Mouse (Mus musculus): Measurements from ENCODE around the gene March2. TPM values are rescaled to one million over a fixed set of nuclear protein-coding genes. Genes with fewer than 3 reads are reported as not detected.

March2 gene
- polyA plus RNA-seq, 1 experiment from 2014 or later = 32.5 TPM

DNA sequence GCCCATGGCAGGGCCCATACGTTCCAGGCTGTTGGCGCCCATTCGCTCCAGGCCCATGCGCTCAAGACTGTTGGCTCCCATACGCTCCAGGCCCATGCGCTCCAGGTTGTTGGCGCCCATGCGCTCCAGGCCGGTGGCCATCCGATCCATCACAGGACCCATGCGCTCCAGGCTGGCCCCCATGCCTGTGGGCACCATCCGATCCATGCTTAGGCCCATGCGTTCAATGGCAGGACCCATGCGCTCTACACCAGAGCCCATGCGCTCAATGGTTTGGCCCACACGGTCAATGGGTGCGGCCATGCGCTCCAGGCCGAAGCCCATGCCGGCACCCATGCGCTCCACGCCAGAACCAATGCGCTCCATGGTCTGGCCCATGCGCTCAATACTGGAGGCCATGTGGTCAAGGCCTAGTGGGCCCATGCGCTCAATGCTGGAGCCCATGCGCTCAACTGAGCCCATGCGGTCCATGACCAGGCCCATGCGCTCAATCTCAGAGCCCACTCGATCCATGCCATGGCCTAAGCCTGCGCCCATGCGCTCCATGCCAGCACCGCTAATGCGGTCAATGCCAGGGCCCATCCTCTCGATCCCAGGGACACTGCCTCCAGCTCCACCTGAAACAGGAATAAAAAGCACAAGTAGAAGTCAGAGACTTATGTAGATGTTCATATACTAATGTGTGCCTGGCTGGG is 68.5 kb downstream of the March2 start:
- H3K4me1 ChIP-seq = no peaks in the 10 kb centered on the region
- DNase-seq (ENCODE audit: low spot score) = no peak
- no peaks in the 10 kb centered on the region for H3K27me3 ChIP-seq (ENCODE audit: low read depth, poor library complexity, severe bottlenecking)
- H3K36me3 ChIP-seq = peaks cover 100% of the 10 kb centered on the region
- WGBS = 97% methylated on average over 34 of the region's 34 CpGs
- H3K4me3 ChIP-seq = no peak overlapping the region
- H3K27ac ChIP-seq = no peak overlapping the region
- H3K9me3 ChIP-seq (replicated peaks) = no peaks in the 10 kb centered on the region

DNA sequence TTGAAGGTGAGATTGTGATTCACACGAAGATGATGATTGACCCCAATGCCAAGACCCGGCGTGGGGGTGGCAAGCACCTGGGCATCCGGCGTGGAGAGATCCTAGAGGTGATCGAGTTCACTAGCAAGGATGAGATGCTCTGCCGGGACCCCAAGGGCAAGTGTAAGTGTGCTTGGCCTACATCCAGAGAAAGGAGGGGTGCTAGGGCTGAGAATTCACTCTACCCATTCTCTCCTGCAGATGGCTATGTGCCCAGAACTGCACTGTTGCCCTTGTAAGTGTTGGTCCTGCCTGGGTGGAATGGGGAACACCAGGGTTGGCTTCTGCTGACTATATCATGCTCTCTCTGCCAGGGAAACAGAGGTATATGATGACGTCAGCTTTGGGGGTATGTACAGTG is 73.4 kb downstream of the March2 start:
- Histone ChIP-seq H3K27ac (no peak overlapping the region), H3K4me3 (no peak overlapping the region), H3K9me3 (replicated peaks) (no peaks in the 10 kb centered on the region), H3K36me3 (peaks cover 99% of the 10 kb centered on the region), H3K27me3 (ENCODE audit: low read depth, poor library complexity, severe bottlenecking) (no peaks in the 10 kb centered on the region), H3K4me1 (no peaks in the 10 kb centered on the region)
- 93% methylated on average over 8 of the region's 8 CpGs for WGBS
- DNase-seq (ENCODE audit: low spot score) = peak; percentile 28

DNA sequence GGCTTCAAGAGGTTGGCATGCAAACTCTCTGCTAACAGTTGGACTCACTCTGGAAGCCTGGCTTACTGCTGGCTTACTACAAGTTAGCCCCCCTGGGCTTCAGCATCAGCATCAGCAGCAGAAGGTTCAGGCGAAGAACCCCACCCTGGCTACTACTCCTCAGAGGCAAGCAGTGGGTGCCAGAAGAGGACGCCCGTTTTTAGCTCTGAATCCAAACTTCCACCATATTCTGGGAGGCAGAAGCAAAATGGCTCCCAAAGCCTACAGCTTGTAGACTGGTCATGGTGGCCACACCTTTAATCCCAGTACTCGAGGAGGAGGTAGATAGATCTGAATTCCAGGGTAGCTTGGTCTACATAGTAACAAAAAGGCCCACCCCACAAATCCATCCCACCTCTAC is 74.4 kb downstream of the March2 start:
- Histone ChIP-seq H3K27ac (no peak overlapping the region), H3K9me3 (replicated peaks) (no peaks in the 10 kb centered on the region), H3K27me3 (ENCODE audit: low read depth, poor library complexity, severe bottlenecking) (no peaks in the 10 kb centered on the region), H3K4me3 (no peak overlapping the region), H3K4me1 (no peaks in the 10 kb centered on the region), H3K36me3 (peaks cover 95% of the 10 kb centered on the region)
- 97% methylated on average over 4 of the region's 4 CpGs for WGBS
- peak; percentile 28 for DNase-seq (ENCODE audit: low spot score)

DNA sequence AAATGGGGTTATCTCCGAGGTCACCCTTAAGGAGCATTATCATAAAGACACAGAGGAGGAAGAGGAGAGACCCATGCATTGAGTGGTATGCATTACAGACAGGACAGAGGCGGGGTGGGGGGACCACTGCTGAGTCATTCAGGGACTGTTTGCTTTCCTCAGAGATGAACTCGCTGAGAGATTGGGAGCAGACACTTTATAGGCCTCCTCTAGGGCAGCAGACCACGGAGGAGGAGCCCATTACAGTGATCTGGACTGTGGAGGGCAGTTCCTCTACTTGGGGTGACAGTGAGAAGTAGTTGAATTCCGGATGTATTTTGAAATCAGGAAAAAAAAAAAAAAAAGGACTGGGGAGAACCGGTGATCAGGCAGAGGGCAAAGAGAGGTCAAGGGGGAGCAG is 78.7 kb downstream of the March2 start:
- DNase-seq (ENCODE audit: low spot score) = no peak
- H3K4me3 ChIP-seq = no peak overlapping the region
- H3K4me1 ChIP-seq = no peaks in the 10 kb centered on the region
- no peak overlapping the region for H3K27ac ChIP-seq
- WGBS = 73% methylated on average over 6 of the region's 6 CpGs
- peaks cover 84% of the 10 kb centered on the region for H3K36me3 ChIP-seq
- no peaks in the 10 kb centered on the region for H3K27me3 ChIP-seq (ENCODE audit: low read depth, poor library complexity, severe bottlenecking)
- H3K9me3 ChIP-seq (replicated peaks) = no peaks in the 10 kb centered on the region

DNA sequence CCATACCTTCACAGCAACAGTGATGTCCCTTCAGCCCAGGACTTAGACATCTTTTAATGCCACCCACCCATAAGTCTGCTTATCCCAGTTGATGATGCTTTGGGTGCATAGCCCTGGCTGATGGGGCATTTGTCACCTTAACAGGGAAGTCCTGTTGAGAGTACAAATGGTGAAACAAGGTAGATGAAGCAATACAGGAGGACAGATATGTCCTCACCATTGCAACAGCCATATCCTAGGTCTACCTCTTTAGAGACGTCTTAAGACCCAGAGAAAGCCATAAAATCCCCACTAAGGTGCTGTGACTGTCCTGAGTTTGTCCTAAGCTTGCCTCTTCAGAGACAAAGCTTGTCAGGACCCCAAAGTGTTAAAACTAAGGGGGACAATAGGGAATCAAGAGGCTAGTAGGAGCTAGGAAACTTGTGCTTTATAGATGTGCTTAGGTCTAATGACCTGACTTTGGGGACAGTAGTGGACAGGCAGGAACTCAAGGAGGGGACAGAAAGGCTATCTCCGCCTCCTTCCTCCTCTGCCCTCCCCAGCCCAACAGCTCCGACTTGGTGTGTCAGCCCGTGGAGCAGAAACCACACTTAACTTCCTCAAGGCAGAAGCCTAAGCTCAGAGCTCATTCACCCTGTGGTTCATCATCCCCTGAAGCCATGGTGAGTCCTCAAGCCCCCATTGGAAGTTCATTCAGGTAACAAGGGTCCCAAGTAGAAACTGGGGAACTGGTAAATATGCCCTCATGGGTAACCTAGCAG is 80.8 kb downstream of the March2 start, which contains the start of gene Pram1:
Gene Pram1, plus strand, starts transcription at position 541 of the 761 bp plus-strand sequence.
- H3K9me3 ChIP-seq (replicated peaks) = no peaks in the 10 kb centered on the region
- no peak within 1 kb of the TSS for H3K4me3 ChIP-seq
- H3K36me3 ChIP-seq = peaks cover 75% of the 10 kb centered on the region
- no peak within 1 kb of the TSS for H3K27ac ChIP-seq
- DNase-seq (ENCODE audit: low spot score) = no peak
- no peaks in the 10 kb centered on the region for H3K4me1 ChIP-seq
- 90% methylated on average over 4 of the region's 4 CpGs for WGBS
- no peaks in the 10 kb centered on the region for H3K27me3 ChIP-seq (ENCODE audit: low read depth, poor library complexity, severe bottlenecking)

DNA sequence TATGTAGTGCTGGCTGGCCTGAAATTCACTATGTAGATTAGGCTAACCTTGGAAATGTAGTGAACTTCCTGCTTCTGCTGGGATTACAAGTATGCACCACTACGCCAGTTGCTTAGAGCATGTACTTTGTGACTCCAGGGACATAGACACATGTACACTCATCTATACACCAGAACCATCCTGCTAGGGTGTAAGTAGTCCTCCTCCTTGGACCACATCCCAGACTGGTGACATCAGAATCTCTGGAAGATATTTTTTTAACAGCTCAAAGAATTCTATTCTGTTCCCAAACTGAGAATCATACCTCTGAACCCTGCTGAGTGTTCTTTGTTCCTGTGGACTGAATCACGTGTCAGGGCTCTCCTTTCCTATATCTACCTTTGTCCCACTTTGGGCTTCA is 81.4 kb downstream of the March2 start:
- Histone ChIP-seq H3K4me3 (no peak overlapping the region), H3K4me1 (no peaks in the 10 kb centered on the region), H3K27ac (no peak overlapping the region), H3K27me3 (ENCODE audit: low read depth, poor library complexity, severe bottlenecking) (no peaks in the 10 kb centered on the region), H3K9me3 (replicated peaks) (no peaks in the 10 kb centered on the region), H3K36me3 (peaks cover 75% of the 10 kb centered on the region)
- 90% methylated on average over 2 of the region's 2 CpGs for WGBS
- no peak for DNase-seq (ENCODE audit: low spot score)

Other genes starting within 250 kb of the March2 start
- gene Adamts10, start 194.5 kb downstream of the March2 start, polyA plus RNA-seq (2016; fragmentation: Nextera tagmentation; extraction: Ambion mirVana) = 71.5 and 103 TPM in 2 replicates
- 1.2 and 2.0 TPM in 2 replicates for gene Myo1f, start 163.0 kb downstream of the March2 start, polyA plus RNA-seq (2016; fragmentation: Nextera tagmentation; extraction: Ambion mirVana)
- gene Zfp414, start 89.6 kb downstream of the March2 start, polyA plus RNA-seq (2016; fragmentation: Nextera tagmentation; extraction: Ambion mirVana) = 39.4 and 42.2 TPM in 2 replicates
- 0.56 and 0.66 TPM in 2 replicates for gene Pram1, start 80.6 kb downstream of the March2 start, polyA plus RNA-seq (2016; fragmentation: Nextera tagmentation; extraction: Ambion mirVana)
- gene Hnrnpm, start 31.8 kb downstream of the March2 start, polyA plus RNA-seq (2016; fragmentation: Nextera tagmentation; extraction: Ambion mirVana) = 481 and 555 TPM in 2 replicates
- 325 and 350 TPM in 2 replicates for gene Rab11b, start 41.9 kb upstream of the March2 start, polyA plus RNA-seq (2016; fragmentation: Nextera tagmentation; extraction: Ambion mirVana)
- 30.2 and 38.9 TPM in 2 replicates for gene Angptl4, start 63.2 kb upstream of the March2 start, polyA plus RNA-seq (2016; fragmentation: Nextera tagmentation; extraction: Ambion mirVana)
- 24.8 and 28.5 TPM in 2 replicates for gene Kank3, start 91.8 kb upstream of the March2 start, polyA plus RNA-seq (2016; fragmentation: Nextera tagmentation; extraction: Ambion mirVana)
- 867 and 991 TPM in 2 replicates for gene Rps28, start 105.9 kb upstream of the March2 start, polyA plus RNA-seq (2016; fragmentation: Nextera tagmentation; extraction: Ambion mirVana)
- gene Ndufa7, start 105.9 kb upstream of the March2 start, polyA plus RNA-seq (2016; fragmentation: Nextera tagmentation; extraction: Ambion mirVana) = 497 and 518 TPM in 2 replicates
- gene Cd320, start 124.4 kb upstream of the March2 start, polyA plus RNA-seq (2016; fragmentation: Nextera tagmentation; extraction: Ambion mirVana) = 98.2 and 119 TPM in 2 replicates
- gene Gm7029, start 155.2 kb upstream of the March2 start, polyA plus RNA-seq (2016; fragmentation: Nextera tagmentation; extraction: Ambion mirVana) = not detected in 2 replicates
- gene Kifc1, start 172.0 kb upstream of the March2 start, polyA plus RNA-seq (2016; fragmentation: Nextera tagmentation; extraction: Ambion mirVana) = 5.9 and 6.6 TPM in 2 replicates
- gene Platr17, start 186.5 kb upstream of the March2 start, polyA plus RNA-seq (2016; fragmentation: Nextera tagmentation; extraction: Ambion mirVana) = 0.20 and 0.38 TPM in 2 replicates
- gene Daxx, start 190.7 kb upstream of the March2 start, polyA plus RNA-seq (2016; fragmentation: Nextera tagmentation; extraction: Ambion mirVana) = 88.1 and 92.2 TPM in 2 replicates
- gene Tapbp, start 197.2 kb upstream of the March2 start, polyA plus RNA-seq (2016; fragmentation: Nextera tagmentation; extraction: Ambion mirVana) = 9.2 and 16.0 TPM in 2 replicates
- gene Zbtb22, start 197.2 kb upstream of the March2 start, polyA plus RNA-seq (2016; fragmentation: Nextera tagmentation; extraction: Ambion mirVana) = 20.2 and 23.2 TPM in 2 replicates
- 43.2 and 43.9 TPM in 2 replicates for gene Rgl2, start 210.9 kb upstream of the March2 start, polyA plus RNA-seq (2016; fragmentation: Nextera tagmentation; extraction: Ambion mirVana)
- 212 and 258 TPM in 2 replicates for gene Pfdn6, start 221.7 kb upstream of the March2 start, polyA plus RNA-seq (2016; fragmentation: Nextera tagmentation; extraction: Ambion mirVana)
- 61.7 and 78.2 TPM in 2 replicates for gene Wdr46, start 222.0 kb upstream of the March2 start, polyA plus RNA-seq (2016; fragmentation: Nextera tagmentation; extraction: Ambion mirVana)
- gene B3galt4, start 232.8 kb upstream of the March2 start, polyA plus RNA-seq (2016; fragmentation: Nextera tagmentation; extraction: Ambion mirVana) = 2.9 and 3.9 TPM in 2 replicates
- 49.8 and 50.3 TPM in 2 replicates for gene Vps52, start 237.1 kb upstream of the March2 start, polyA plus RNA-seq (2016; fragmentation: Nextera tagmentation; extraction: Ambion mirVana)
- 1,605 and 1,760 TPM in 2 replicates for gene Rps18, start 237.3 kb upstream of the March2 start, polyA plus RNA-seq (2016; fragmentation: Nextera tagmentation; extraction: Ambion mirVana)

Measured in limb, embryonic 10.5 days (tissue).